Mouse (Mus musculus) heart, embryonic 14.5 days (tissue): ENCODE data around the gene Specc1. TPM values are rescaled to one million over a fixed set of nuclear protein-coding genes. Genes with fewer than 3 reads are reported as not detected.

Experiments
- ATAC-seq: fragments of 200-750 bp; cut with Nextera tagmentation; 2 replicates; pipeline ENCODE4 v1.8.0; 2017; ENCODE audit warnings: low read depth, moderate TSS enrichment; ENCODE audit not compliant: insufficient number of reproducible peaks, insufficient read depth, low FRiP score
- H3K27ac ChIP-seq, 2 experiments: fragments of 200-500 bp in 1 of 2; fragments of 300-500 bp in 1 of 2; sonication (generic) in 1 of 2; replicated peaks in 1 of 2; 2 replicates each; pipeline ENCODE4 v1.5.1; 2012 to 2014; ENCODE audit warnings: low read depth in 2 of 2, low read length in 2 of 2, control low read depth in 1 of 2, mild to moderate bottlenecking in 1 of 2, mixed read lengths in 1 of 2; ENCODE audit not compliant: control insufficient read depth in 1 of 2, insufficient read depth in 1 of 2
- H3K27me3 ChIP-seq: fragments of 300-500 bp; sonication (generic); 2 replicates; pipeline ENCODE4 v1.6.1; 2014; ENCODE audit warnings: mild to moderate bottlenecking, low read length, control low read depth; ENCODE audit not compliant: control insufficient read depth, insufficient read depth
- H3K36me3 ChIP-seq: fragments of 300-500 bp; sonication (generic); 2 replicates; pipeline ENCODE4 v1.6.1; 2014; ENCODE audit warnings: mild to moderate bottlenecking, control low read depth, low read length, mixed read lengths; ENCODE audit not compliant: control insufficient read depth, insufficient read depth
- H3K4me1 ChIP-seq, 2 experiments: fragments of 200-500 bp in 1 of 2; fragments of 300-500 bp in 1 of 2; sonication (generic) in 1 of 2; 2 replicates each; pipeline ENCODE4 v1.6.1; 2012 to 2014; ENCODE audit warnings: low read length in 2 of 2, control low read depth in 1 of 2, mixed read lengths in 1 of 2; ENCODE audit not compliant: control insufficient read depth in 2 of 2, insufficient read depth in 2 of 2
- H3K4me2 ChIP-seq: fragments of 300-500 bp; sonication (generic); 2 replicates; pipeline ENCODE4 v1.6.1; 2014; ENCODE audit warnings: mild to moderate bottlenecking, low read length
- H3K4me3 ChIP-seq, 2 experiments: fragments of 200-500 bp in 1 of 2; fragments of 300-500 bp in 1 of 2; sonication (generic) in 1 of 2; 2 replicates each; pipeline ENCODE4 v1.5.1; 2012 to 2014; ENCODE audit warnings: low read length in 2 of 2, mild to moderate bottlenecking in 2 of 2, control low read depth in 1 of 2, low read depth in 1 of 2, moderate library complexity in 1 of 2; ENCODE audit not compliant: control insufficient read depth in 1 of 2, insufficient read depth in 1 of 2
- H3K9ac ChIP-seq: fragments of 300-500 bp; sonication (generic); 2 replicates; pipeline ENCODE4 v1.6.1; 2014; ENCODE audit warnings: mild to moderate bottlenecking, low read length
- H3K9me3 ChIP-seq: fragments of 300-500 bp; sonication (generic); 2 replicates; pipeline ENCODE4 v1.6.1; 2016; ENCODE audit warnings: low read length, control low read depth; ENCODE audit not compliant: control insufficient read depth
- WGBS: fragments of 180-500 bp; shearing (Covaris S2); extraction: QIAGEN DNeasy Blood & Tissue Kit; methylation state at CpG from one replicate; pipeline ENCODE4 v1.1.7; 2014; 5-methylcytosine and 5-hydroxymethylcytosine counted together
- polyA plus RNA-seq: library from polyadenylated mRNA; unstranded; fragments of >200 nt; fragmentation: Nextera tagmentation; extraction: Ambion mirVana; gene quantifications from 2 replicates; pipeline ENCODE4 v1.2.1, GENCODE M21; 2014

Gene Specc1
- polyA plus RNA-seq, 1 experiment from 2014 or later: 12.1 TPM

DNA sequence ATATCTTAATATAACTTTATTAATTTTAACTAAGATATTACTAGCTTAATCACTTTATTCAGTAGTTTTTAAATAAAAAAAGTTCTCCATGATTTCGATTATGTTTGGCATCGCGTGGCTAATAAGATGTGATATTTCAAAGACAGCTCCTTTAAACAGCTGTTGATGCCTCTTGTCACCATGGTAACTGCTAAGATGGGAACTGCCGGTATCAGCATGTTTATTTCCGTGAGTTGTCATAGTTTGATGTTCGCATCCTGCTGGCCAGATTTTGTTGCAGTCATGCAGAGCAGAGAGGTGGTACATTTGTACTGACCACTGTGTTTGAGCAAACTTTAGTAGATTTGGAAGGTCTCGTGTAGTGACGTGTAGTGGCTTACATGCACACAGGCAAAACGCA lies 33.1 kb downstream of the Specc1 start:
- Histone ChIP-seq H3K9me3 (0 out of 2 replicates have a peak, but pooled peaks cover 6% of the 10 kb centered on the region), H3K36me3 (no peaks in the 10 kb centered on the region), H3K27ac (no peak overlapping the region), H3K9ac (no peak overlapping the region), H3K4me2 (no peak overlapping the region), H3K27me3 (no peaks in the 10 kb centered on the region), H3K4me1 (no peaks in the 10 kb centered on the region), H3K4me3 (no peak overlapping the region)
- 69% methylated on average over 9 of the region's 9 CpGs for WGBS
- ATAC-seq: no peak

DNA sequence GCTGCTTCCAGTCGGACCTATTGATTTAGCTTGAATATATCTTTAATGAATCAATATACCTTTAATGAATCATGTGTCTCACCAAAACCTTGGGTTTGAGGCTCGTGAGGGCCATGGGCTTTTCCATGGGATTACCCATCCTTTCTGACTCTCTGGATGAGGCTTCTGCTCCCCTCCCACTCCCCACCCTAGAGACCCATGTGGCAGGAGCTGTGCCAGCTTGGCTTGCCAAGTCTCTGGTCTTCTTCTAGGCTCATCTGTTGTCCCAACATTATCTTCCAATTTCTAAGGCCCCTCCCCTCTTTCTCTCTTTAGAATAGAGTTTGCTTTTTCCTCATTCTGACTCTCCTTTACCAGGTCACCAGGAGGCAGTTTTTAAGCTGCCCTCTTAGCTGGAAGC lies 35.0 kb downstream of the Specc1 start:
- Histone ChIP-seq H3K4me1 (no peaks in the 10 kb centered on the region), H3K9me3 (0 out of 2 replicates have a peak, but pooled peaks cover 6% of the 10 kb centered on the region), H3K27ac (no peak overlapping the region), H3K4me2 (no peak overlapping the region), H3K36me3 (no peaks in the 10 kb centered on the region), H3K9ac (no peak overlapping the region), H3K4me3 (no peak overlapping the region), H3K27me3 (no peaks in the 10 kb centered on the region)
- 74% methylated on average over 2 of the region's 2 CpGs for WGBS
- no peak for ATAC-seq

DNA sequence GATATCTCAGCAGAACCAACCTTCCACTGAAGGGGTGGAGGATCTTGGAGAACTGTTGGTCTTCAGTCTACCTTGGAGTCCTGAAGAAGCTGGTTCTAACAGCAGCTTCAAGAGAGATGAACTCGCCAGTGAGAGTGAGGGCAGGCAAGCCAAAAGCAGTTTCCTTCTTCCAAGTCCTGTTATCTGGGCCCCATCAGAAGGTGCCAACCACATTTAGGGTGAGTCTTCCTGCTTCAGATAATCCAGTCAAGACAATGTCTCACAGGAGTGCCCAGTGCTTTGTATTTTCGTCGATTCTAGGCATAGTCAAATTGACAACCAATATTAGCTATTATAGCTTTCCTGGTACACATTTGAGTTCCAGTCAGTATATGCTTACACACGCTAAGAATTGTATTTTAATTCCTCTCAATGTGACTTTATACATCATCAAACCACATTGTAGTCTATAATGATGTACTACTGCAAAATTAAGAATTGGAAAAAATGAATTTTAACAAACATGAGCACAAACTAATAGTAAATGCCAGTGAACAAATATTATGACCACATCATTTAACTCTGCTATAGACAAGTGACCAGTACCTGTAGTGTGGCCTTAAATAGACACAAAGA lies 36.2 kb downstream of the Specc1 start:
- Histone ChIP-seq H3K9ac (no peak overlapping the region), H3K4me1 (no peaks in the 10 kb centered on the region), H3K27ac (no peak overlapping the region), H3K4me2 (no peak overlapping the region), H3K36me3 (no peaks in the 10 kb centered on the region), H3K4me3 (no peak overlapping the region), H3K9me3 (0 out of 2 replicates have a peak, but pooled peaks cover 6% of the 10 kb centered on the region), H3K27me3 (no peaks in the 10 kb centered on the region)
- ATAC-seq: no peak
- WGBS: 75% methylated on average over 4 of the region's 4 CpGs

DNA sequence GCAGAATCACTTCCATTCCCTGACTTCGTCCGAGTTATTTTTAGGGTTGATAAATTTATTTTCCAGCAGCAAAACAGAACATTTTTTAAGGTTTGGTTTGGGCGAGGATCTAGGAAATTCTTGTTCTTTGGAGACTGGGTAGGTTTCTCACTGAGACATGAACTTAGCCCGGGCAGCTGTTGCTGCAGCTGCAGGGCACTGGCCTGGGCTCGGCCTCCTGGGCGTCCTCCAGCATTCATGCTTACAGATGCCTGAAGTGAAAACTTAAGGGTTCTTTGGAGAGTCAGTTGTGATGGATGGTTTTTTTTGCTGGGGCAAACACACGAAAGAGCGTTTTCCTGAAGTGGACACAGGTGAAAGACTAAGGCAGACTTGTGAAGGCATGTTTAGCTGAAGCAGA lies 42.9 kb downstream of the Specc1 start:
- Histone ChIP-seq H3K4me1 (0 out of 4 replicates have a peak, but pooled peaks cover 0 to under 1% of the 10 kb centered on the region in 2 experiments), H3K4me2 (no peak overlapping the region), H3K27me3 (no peaks in the 10 kb centered on the region), H3K9me3 (no peaks in the 10 kb centered on the region), H3K36me3 (no peaks in the 10 kb centered on the region), H3K9ac (no peak overlapping the region), H3K27ac (no peak overlapping the region), H3K4me3 (no peak overlapping the region)
- 89% methylated on average over 8 of the region's 8 CpGs for WGBS
- ATAC-seq: no peak

DNA sequence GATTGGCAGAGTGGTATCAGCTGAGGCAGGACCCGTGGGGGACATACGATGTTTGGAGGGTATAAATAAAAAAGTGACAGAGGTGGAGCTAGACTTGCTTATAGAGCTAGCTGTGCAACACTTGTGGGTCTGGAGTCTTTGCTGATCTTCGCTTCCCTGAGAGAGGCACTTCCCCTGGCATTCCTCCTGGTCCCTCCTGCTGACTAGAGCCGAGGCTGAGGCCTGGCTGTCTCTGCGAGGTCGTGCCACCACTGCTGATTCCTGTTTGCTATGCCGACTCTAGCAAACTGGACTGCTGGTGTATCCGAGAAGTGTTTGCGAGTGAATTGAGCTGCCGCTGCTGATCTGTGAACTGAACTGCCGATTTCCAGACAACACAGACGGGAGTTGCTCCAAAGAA lies 43.5 kb downstream of the Specc1 start:
- Histone ChIP-seq H3K36me3 (no peaks in the 10 kb centered on the region), H3K27ac (no peak overlapping the region), H3K4me1 (peaks cover 2 to 7% of the 10 kb centered on the region in 2 experiments; a peak in 3 of 4 replicates), H3K27me3 (no peaks in the 10 kb centered on the region), H3K9ac (no peak overlapping the region), H3K9me3 (no peaks in the 10 kb centered on the region), H3K4me3 (no peak overlapping the region), H3K4me2 (no peak overlapping the region)
- ATAC-seq: no peak
- 75% methylated on average over 12 of the region's 12 CpGs for WGBS

DNA sequence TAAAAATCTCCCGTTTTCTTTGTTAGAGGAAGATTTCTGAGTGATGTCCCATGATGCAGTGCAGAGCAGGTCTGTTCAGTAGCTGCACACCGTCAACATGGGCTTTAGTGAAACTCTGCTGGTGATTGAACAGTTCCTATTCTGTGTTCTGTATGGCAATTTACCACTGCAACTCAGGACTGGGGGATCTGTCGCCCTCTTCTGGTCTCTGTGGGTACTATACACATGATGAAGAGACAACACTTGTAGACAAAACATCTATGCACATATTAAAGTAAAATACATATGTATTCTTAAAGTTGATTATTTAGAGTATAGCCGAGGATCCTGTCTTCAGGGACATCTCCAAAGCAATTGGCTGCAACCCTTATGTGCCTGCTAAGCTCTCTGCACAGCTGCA lies 45.4 kb downstream of the Specc1 start:
- Histone ChIP-seq H3K4me2 (no peak overlapping the region), H3K9ac (no peak overlapping the region), H3K4me3 (no peak overlapping the region), H3K27ac (no peak overlapping the region), H3K36me3 (no peaks in the 10 kb centered on the region), H3K27me3 (no peaks in the 10 kb centered on the region), H3K9me3 (no peaks in the 10 kb centered on the region), H3K4me1 (peaks cover 12 to 20% of the 10 kb centered on the region in 2 experiments)
- no peak for ATAC-seq
- WGBS: 70% methylated on average over 4 of the region's 4 CpGs

DNA sequence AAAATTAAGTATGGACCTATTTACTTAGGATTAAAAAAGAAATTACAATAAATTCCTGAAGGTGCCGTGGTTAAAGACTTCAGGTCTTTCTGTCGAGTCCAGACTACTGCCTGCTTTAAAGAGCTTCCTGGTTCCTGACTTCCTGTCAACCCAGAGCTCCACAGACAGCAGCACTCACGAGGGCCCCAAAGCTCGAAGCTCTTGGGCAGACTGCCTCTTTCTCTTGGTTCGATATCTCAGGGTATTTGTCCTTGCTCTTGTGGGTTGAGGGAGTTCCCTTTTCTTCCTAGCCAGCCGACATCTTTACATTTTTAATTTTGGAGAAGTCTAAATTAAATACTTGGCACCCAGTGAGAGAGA lies 48.3 kb downstream of the Specc1 start:
- H3K9ac ChIP-seq: no peak overlapping the region
- WGBS: 38% methylated on average over 6 of the region's 6 CpGs
- peaks cover 15 to 23% of the 10 kb centered on the region in 2 experiments for H3K4me1 ChIP-seq
- H3K27me3 ChIP-seq: no peaks in the 10 kb centered on the region
- H3K36me3 ChIP-seq: no peaks in the 10 kb centered on the region
- H3K4me2 ChIP-seq: no peak overlapping the region
- no peaks in the 10 kb centered on the region for H3K9me3 ChIP-seq
- H3K4me3 ChIP-seq: no peak overlapping the region
- ATAC-seq: no peak
- H3K27ac ChIP-seq: peak overlapping the region; percentile 61 to 86
